Mouse (Mus musculus) kidney, postnatal 10 days (tissue): ENCODE measurements at regions not wholly inside any gene's neighbourhood (a gene's known extent, or its start where the extent isn't known, plus 50 kb on each side); places are given as distances from the start of the nearest gene placed in this dataset.

Experiments
- DNase-seq: peaks from one replicate; pipeline ENCODE4 v3.0.0; 2021; ENCODE audit warnings: mixed read lengths

DNA sequence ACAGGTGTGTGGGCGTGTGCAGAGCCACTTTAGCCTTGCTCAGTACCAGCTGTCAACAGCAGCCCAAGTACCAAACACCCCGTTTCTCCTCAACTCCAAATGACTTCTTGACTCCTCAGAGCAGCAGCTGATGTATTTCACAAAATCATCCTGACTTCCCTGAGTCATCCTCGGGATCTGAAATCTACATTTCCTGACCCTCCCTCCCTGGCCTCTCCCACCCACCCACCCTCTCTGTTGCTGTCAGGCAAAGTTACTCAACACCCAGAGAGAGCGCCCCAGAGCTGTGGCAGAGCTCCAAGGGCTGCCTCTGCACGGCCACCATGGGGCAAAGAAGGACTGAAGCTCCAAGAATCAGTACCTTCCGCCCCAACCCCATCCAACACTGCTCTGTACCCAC is 83.5 kb upstream of the Cyp1b1 start:
- DNase-seq: no peak

DNA sequence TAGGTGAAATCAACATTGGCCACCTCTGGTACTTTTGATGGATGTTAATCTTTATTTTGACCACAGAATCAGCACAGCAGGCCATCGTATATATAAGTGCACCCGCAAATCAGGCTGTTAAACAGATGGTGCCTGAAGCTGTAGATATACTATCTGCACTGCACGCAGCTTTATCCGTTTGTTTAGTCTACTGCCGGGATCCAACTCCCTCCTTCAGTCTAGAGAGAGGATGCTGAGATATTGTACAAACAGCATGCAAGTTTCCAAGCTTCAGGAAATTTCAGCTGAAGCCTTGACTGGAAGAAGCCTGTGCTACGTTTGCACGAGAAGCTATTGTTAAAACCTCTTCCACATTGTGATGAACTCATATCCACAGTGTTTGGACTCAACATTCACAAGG is 75.3 kb upstream of the Cyp1b1 start:
- no peak for DNase-seq

DNA sequence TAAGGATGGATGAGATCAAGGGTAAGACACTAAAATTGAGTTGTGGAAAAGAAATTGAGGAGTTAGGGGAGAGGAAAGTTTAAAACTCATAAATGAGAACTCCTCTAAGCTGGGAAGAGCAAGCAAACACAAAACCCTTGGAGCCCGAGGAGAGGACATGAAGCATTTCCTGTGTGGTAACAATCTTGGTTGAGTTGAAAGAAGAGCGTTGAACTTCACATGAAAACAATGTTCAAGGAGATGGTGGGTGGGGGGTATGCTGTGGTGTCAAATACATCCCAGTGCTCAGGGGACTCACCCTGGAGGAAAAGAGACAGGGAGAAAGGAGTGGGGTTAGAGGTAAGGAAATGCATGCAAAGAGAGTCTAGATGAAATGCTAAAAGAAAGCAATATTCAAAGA is 72.3 kb upstream of the Cyp1b1 start:
- no peak for DNase-seq

DNA sequence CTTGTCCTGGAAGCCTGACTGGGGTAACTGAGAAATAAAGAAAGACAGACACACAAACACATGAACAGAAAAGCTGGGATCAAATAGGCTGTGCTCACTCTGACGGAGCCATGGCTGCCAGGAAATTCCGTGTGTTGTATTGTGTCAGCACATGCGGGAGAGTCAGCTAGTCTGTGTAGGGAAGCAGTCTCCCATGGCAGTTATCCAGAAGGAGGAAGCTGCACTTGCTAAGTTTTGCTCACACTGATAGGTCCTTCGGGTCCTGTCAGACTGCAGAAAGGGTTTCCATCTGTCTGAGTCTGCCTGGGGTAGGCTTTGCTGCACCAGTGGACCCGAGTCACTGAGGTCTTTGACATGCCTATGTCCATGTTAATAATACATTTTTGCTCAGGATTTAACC is 71.8 kb upstream of the Cyp1b1 start:
- peak; percentile 55 for DNase-seq

DNA sequence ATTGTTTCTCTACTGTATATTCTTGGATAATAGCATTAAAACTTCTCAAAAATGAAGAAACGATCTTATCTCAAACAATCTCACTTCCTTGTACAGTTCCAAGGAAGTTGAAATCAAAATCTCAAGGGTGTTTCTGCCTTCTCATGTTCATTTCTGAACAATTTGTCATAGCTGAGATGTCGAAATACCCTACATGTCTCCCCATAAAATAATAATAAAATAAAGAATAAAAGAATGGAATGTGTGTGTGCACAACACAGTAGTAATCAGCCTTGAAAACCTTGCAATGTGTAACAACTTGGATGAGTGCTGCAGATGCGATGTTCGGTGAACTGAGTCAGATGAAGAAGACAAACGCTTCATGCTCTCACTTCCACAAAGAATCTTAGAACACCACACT is 71.4 kb upstream of the Cyp1b1 start:
- DNase-seq: no peak

DNA sequence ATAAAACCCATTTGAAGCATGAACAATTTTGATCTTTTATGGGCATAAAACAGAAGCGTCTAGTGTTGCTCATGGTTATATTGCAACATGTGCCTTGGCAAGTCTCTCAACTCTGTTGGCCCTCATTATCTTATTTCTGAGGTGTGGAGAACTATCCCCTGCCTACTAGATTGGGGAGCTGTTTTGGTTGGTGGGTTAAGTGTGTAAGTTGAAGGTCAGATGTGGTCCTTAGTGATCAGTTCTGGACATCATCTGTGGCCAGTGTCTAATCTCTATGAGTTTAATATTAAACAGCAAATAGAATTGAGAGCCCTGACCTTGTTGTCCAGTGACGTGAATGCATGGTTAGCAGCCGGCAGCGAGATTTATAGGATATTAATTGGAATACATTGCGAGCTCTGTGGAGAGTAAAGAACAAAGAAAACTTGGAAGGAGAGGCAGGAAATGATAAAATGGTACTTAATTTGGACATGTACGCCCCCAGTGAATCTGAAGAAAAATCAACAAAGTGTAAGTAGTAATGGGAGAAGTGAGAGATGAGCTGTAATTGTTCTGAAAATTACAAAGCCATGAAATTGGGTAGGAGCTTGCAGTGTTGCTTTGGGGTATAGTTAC is 69.5 kb upstream of the Cyp1b1 start:
- DNase-seq: peak; percentile 37

DNA sequence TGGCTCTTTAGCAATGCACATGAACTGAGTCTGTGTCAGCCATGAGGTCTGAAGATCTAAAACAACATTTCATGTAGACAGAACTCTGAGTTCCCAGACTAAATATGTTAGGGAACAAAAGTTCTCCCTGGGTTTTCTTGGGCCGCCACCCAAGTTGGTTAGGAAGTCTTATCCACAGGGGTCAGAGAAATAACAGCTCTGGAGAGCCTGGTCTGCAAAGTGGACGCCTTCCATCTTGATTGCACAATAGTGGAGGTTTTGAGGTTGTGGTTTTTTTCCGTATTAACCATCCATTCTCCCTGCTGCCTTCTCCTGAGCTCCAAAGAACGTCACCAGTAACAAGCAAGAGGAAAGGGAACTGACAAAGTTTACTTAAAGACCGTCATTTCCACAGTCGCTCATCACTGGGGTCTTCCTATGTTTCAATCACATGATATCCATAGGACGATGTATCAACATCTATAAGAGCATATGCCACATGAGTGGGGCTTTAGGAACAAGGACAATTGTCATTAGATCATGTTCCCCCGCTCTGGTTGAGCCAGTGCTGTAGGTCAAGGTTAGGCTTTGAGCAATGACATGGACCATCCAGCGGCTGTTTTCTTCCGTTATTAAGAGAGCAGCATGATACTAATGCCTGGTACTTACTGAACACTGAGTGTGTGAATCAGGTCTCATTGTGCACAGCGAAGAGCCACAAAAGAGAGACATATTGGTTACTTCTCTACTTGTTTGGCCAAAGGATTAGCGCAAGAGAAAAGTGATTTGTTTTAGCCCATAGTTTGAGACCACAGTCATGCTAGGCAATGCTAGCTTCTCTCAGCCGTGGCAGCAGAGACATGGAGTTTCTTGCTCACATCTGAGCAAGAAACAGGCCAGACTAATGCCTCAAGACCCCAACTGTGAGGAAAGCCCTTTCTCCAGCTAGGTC is 67.1 kb upstream of the Cyp1b1 start:
- DNase-seq: peak; percentile 70

DNA sequence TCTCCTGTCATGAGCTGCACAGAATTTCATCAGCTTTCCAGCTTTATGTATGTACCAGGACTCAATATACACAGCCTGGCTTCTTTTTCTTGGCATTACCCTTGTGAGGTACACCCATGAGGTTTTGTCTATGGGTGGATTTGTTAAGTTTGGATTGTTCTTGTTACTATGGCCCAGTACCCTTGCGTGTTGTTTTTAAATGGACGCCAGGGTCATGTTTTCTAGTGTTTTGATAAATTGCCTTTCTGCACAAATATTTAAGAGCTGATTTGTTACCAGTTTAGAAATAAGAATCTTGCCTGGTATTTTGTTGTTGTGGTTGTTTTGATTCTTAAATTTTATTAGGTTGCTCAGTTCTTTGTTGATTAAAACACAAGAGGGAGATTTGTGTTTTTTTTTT is 66.4 kb upstream of the Cyp1b1 start:
- no peak for DNase-seq

DNA sequence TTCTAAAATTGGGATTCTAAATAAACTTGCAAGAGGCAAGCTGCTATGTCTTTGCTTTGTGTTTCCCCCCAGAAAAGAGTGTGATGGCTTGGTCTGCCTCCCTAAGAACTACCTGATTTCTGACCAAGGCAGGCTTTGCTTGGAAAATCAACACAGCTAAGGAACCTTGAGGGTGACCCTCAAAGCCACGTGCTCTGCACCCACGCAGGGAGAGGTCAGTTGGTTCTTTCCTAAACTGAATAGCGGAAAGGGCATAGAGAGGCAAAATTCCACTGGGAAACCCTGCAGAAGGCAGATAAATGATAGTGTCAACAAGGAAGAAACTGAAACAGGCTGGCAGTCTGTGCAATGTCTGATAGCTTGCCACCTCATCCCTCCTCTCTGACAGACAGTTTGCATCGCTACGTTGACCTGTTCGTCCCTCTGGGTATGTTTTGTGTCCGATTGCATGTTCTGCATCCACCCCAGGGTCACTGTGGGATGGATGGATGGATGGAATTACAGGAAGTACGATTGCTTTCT is 63.1 kb upstream of the Cyp1b1 start:
- DNase-seq: no peak

DNA sequence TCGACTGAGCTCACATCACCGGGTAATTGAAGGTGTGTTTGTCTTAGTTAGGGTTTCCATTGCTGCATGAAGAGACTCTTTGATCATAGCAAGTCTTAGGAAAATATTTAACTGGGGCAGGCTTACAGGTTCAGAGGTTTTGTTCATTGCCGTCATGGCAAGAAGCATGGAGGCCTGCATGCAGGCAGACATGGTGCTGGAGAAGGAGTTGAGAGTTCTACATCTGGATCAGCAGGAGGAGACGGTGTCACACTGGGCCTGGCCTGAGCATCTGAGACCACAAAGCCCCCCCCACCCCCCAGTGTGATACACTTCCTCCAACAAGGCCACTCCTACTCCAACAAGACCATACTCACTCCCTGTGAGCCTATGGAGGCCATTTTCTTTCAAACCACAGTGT is 61.3 kb upstream of the Cyp1b1 start:
- no peak for DNase-seq

DNA sequence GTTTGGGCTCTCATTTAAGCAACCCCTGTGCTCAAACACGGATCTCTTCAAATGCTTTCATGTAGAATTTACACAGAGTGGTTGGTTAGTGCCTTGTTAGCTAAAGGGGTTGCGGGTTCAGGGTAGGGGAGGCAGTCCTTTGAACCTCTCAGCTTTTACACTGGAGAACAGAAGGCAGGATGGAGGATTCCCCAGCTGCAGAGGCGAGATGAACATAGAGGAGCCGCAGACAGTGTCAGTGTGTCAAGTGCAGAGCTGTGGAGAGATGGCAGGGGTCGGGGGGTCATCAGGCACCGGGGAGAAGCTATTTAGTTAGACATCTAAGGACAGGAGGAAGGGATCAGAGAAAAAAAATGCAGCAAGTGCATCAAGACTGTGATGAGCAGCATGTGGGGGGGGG is 60.4 kb upstream of the Cyp1b1 start:
- no peak for DNase-seq

DNA sequence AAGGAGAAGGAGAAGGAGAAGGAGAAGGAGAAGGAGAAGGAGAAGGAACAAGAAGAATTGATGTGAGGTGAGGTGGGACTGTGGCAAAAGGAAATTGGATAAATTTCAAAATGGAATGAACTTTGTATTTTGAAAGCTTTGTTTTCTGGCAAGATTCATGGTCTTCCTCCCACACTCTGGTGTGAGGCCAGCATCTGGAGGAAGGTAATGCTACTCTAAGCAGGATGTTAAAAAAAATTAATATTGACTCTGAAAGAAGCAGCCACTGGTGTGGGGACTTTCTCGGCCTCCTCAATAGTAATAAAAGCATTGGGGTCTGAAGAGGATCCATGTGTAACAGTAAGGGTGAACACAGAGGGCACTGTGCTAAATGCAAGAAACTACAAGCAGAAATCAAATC is 59.4 kb upstream of the Cyp1b1 start:
- no peak for DNase-seq

DNA sequence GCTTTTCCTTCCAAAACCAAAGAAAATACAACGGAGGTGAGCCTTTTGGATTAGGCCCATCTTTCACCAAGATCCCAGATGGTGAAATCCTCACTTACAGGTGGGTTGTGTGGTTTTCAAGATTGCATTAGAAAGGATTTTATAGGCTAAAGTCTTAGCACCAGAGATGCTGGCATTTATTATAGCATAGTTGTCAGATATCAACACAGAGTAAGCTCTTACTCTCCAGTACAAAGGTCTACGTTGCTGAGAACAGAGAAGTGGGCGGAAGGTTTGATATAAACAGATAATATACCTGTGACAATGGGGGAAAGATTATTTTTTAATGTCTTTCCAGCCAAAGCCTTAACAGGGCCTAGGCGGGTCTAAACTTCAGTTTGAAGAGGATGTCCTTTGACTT is 57.4 kb upstream of the Cyp1b1 start:
- DNase-seq: no peak

DNA sequence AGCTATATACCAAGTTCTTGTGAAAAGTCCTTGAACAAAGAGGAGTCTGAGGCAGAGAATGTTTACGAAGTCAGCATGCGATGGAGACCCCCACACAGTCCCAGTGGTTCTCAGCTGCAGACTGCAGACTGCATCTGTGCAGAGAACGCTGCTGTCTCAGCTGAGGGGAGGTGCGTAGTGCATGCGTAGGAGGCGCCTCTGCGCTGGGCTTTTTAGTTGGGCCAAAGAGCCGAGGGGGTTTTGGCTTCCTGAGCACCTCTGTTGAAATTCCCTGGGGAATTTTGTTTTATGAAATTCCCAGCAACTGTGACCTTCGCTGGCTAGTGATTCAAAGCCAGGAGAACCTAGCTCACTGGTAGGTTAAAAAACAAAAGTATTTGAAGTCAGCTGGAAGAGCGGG is 56.9 kb upstream of the Cyp1b1 start:
- DNase-seq: no peak

DNA sequence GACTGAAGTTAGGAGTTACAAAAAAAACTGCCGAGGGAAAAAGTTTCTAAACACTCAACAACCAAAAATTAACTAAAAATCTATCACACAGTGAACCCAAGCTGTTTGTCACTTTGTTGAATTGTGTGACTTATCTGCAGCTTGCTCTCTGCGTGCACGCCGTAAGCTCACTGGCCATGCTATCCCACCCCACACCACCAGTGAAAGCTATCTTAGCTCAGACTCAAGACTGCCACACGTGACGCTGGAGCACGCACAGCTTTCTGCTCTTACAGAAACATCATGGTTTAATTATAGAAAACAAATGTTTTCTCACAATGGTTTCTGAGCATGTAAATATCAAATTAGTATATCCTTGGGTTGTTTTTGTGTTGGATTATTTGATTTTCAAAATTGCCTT is 56.0 kb upstream of the Cyp1b1 start:
- no peak for DNase-seq

DNA sequence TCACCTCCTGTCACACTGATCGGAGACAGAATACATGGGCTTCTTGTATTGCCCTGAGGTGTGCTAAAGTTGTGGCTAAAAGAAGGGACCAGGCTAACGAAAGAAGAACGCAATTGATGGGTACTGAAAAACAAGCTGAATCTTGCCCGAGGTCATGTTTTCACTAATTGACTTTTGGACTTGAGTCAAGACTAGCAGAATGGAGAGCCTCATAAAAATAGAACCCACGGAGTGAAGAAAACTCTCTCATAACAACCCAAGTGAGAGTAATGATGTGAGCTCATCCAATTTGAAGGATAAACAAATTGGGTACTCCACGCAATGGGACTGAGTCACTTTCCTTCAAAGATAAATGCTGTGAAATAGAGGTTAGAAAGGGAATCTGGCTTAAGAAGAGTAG is 55.0 kb upstream of the Cyp1b1 start:
- DNase-seq: no peak

DNA sequence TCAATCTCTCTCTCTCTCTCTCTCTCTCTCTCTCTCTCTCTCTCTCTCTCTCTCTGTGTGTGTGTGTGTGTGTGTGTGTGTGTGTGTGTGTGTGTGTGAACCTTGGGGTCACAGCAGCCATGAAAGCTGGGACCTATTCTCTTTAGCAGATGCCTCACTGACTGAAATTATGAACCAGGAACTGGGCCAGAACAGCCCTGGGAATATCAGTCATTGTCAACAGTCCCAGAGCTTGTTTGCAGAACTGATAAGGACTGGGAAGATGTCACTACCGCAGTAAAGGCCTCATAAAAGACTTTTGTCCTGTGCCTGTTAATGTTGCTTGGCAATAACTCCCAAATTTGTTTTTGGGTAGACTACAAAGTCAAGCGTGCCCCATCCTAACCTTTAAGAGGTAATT is 53.2 kb upstream of the Cyp1b1 start:
- peak; percentile 66 for DNase-seq

DNA sequence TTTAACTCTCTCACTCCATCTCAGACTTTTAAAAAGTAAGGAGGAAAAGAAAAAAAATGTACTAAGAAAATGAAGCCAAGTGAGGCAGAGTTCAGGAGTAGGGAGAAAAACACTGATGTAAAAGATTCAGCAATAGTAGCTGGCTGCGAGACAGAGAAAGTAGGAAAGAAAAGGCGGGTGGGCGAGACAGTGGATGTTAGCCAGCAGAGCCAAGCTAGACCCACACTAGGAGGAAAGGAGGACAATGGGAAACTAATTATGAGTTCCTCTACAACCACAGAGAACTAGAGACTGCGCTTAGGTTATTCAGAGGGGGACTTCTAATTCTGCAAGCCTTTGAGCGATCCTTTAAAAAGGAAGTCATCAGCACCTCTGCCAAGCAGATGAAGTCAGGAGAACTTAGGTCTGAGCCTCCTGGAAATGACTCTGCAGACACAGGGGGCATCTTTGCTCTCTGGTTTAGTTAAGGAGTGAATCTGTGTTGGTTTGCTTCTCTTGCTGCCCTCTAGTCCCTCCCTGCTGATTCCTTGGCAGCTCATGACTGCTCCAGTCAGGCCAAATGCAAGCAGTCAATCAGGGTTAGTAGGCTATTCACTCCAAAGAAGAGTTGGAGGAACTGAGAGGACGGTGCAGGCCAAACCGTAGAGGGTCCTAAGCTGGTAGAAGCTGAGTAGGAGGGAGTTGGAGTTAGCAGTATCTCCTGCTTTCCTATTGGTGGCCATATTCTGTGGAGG is 50.4 kb upstream of the Cyp1b1 start:
- DNase-seq: no peak
